Mouse (Mus musculus): Measurements from ENCODE around the gene Olfr70. TPM values are rescaled to one million over a fixed set of nuclear protein-coding genes. Genes with fewer than 3 reads are reported as not detected.
A peak's percentile ranks its signal among the peaks of the same experiment; 100 is the strongest.

Olfr70 gene
- polyA plus RNA-seq, 1 experiment from 2014 or later, result not detected

GRCm38 (mm10) chr4:43673703-43674102 lies 26.9 kb downstream of the Olfr70 start:
- H3K27ac ChIP-seq (replicated peaks), result no peak overlapping the region
- H3K9ac ChIP-seq, result no peak overlapping the region
- no peak overlapping the region for H3K4me2 ChIP-seq
- H3K4me3 ChIP-seq, result no peak overlapping the region
- H3K4me1 ChIP-seq (replicated peaks), result peaks cover 36% of the 10 kb centered on the region
- no peaks in the 10 kb centered on the region for H3K27me3 ChIP-seq
- no peak for ATAC-seq (ENCODE audit: low FRiP score, low read depth)
- peaks cover 46% of the 10 kb centered on the region for H3K36me3 ChIP-seq
- no peaks in the 10 kb centered on the region for H3K9me3 ChIP-seq
- WGBS, result 67% methylated on average over 8 of the region's 8 CpGs

GRCm38 (mm10) chr4:43672070-43672469 lies 28.5 kb downstream of the Olfr70 start:
- WGBS, result 0% methylated on average over 2 of the region's 2 CpGs
- Histone ChIP-seq H3K9ac (no peak overlapping the region), H3K27me3 (no peaks in the 10 kb centered on the region), H3K27ac (replicated peaks) (no peak overlapping the region), H3K36me3 (peaks cover 31% of the 10 kb centered on the region), H3K9me3 (no peaks in the 10 kb centered on the region), H3K4me3 (peak overlapping the region; percentile 93; the same call in 1 of the 2 replicates), H3K4me1 (replicated peaks) (peaks cover 41% of the 10 kb centered on the region), H3K4me2 (peak overlapping the region; percentile 91)
- peak; percentile 28; the same call in 1 of the 2 replicates for ATAC-seq (ENCODE audit: low FRiP score, low read depth)

- ATAC-seq (ENCODE audit: low FRiP score, low read depth), result peak; percentile 72
- under 1% methylated on average over 25 of the region's 25 CpGs for WGBS
- peaks cover 41% of the 10 kb centered on the region for H3K4me1 ChIP-seq (replicated peaks)
These were observed 31.2 kb downstream of the Olfr70 start for GRCm38 (mm10) chr4:43669428-43669794.

GRCm38 (mm10) chr4:43668782-43669427 lies 31.7 kb downstream of the Olfr70 start, which contains the start of the genes Tmem8b and Fam221b:
TSS of gene Tmem8b (plus strand) at chr4:43668971.
TSS of gene Fam221b (minus strand) at chr4:43669145.
- peaks cover under 1% of the 10 kb centered on the region; the same call in 1 of the 2 replicates for H3K36me3 ChIP-seq
- no peaks in the 10 kb centered on the region for H3K9me3 ChIP-seq
- H3K27me3 ChIP-seq, result peaks cover 5% of the 10 kb centered on the region
- H3K27ac ChIP-seq (replicated peaks), result peak within 1 kb of the TSS; percentile 75
- H3K4me1 ChIP-seq (replicated peaks), result peaks cover 41% of the 10 kb centered on the region
- peak within 1 kb of the TSS; percentile 97 for H3K9ac ChIP-seq
- peak within 1 kb of the TSS; percentile 91 for H3K4me2 ChIP-seq
- peak; percentile 96 for ATAC-seq (ENCODE audit: low FRiP score, low read depth)
- peak within 1 kb of the TSS; percentile 93 for H3K4me3 ChIP-seq
- under 1% methylated on average over 36 of the region's 41 CpGs for WGBS

More at GRCm38 (mm10) chr4:43669428-43669794, 31.2 kb downstream of the Olfr70 start:
- Histone ChIP-seq H3K9me3 (no peaks in the 10 kb centered on the region), H3K27ac (replicated peaks) (peak overlapping the region; percentile 75), H3K4me3 (peak overlapping the region; percentile 93), H3K36me3 (peaks cover 6% of the 10 kb centered on the region), H3K27me3 (peaks cover 4% of the 10 kb centered on the region), H3K4me2 (peak overlapping the region; percentile 91), H3K9ac (peak overlapping the region; percentile 97)

GRCm38 (mm10) chr4:43666412-43666811 lies 34.2 kb downstream of the Olfr70 start:
- no peaks in the 10 kb centered on the region for H3K9me3 ChIP-seq
- H3K4me3 ChIP-seq, result no peak overlapping the region
- peaks cover 24% of the 10 kb centered on the region for H3K4me1 ChIP-seq (replicated peaks)
- WGBS, result 22% methylated on average over 4 of the region's 4 CpGs
- H3K36me3 ChIP-seq, result no peaks in the 10 kb centered on the region
- ATAC-seq (ENCODE audit: low FRiP score, low read depth), result no peak
- H3K4me2 ChIP-seq, result no peak overlapping the region
- peaks cover 24% of the 10 kb centered on the region for H3K27me3 ChIP-seq
- H3K27ac ChIP-seq (replicated peaks), result no peak overlapping the region
- no peak overlapping the region for H3K9ac ChIP-seq

- H3K9me3 ChIP-seq, result no peaks in the 10 kb centered on the region
These were observed 43.5 kb downstream of the Olfr70 start for GRCm38 (mm10) chr4:43657146-43657545.

GRCm38 (mm10) chr4:43656339-43657109 lies 44.1 kb downstream of the Olfr70 start, which contains the start of gene Hint2:
TSS of gene Hint2 (minus strand) at chr4:43656466.
- H3K9ac ChIP-seq, result peak within 1 kb of the TSS; percentile 93
- H3K4me1 ChIP-seq (replicated peaks), result peaks cover 23% of the 10 kb centered on the region
- WGBS, result 1% methylated on average over 34 of the region's 34 CpGs
- H3K27ac ChIP-seq (replicated peaks), result peak within 1 kb of the TSS; percentile 95
- H3K9me3 ChIP-seq, result no peaks in the 10 kb centered on the region
- peaks cover 2% of the 10 kb centered on the region; the same call in 1 of the 2 replicates for H3K27me3 ChIP-seq
- peak within 1 kb of the TSS; percentile 81 for H3K4me2 ChIP-seq
- ATAC-seq (ENCODE audit: low FRiP score, low read depth), result peak; percentile 97
- no peaks in the 10 kb centered on the region for H3K36me3 ChIP-seq
- peak within 1 kb of the TSS; percentile 92 for H3K4me3 ChIP-seq

More at GRCm38 (mm10) chr4:43657146-43657545, 43.5 kb downstream of the Olfr70 start:
- Histone ChIP-seq H3K27ac (replicated peaks) (peak overlapping the region; percentile 95; the same call in 1 of the 2 replicates), H3K4me1 (replicated peaks) (peaks cover 23% of the 10 kb centered on the region), H3K9ac (0 out of 2 replicates have a peak overlapping the region, but pooled peaks have one; percentile 40), H3K27me3 (peaks cover 8% of the 10 kb centered on the region; the same call in 1 of the 2 replicates), H3K4me2 (peak overlapping the region; percentile 81), H3K36me3 (no peaks in the 10 kb centered on the region), H3K4me3 (peak overlapping the region; percentile 92)
- no peak for ATAC-seq (ENCODE audit: low FRiP score, low read depth)
- WGBS, result 60% methylated on average over 4 of the region's 4 CpGs

- Histone ChIP-seq H3K9me3 (no peaks in the 10 kb centered on the region), H3K4me3 (peak overlapping the region; percentile 92), H3K4me2 (peak overlapping the region; percentile 81), H3K4me1 (replicated peaks) (peaks cover 23% of the 10 kb centered on the region), H3K36me3 (0 out of 2 replicates have a peak, but pooled peaks cover under 1% of the 10 kb centered on the region), H3K27me3 (no peaks in the 10 kb centered on the region), H3K9ac (peak overlapping the region; percentile 93), H3K27ac (replicated peaks) (peak overlapping the region; percentile 95)
- ATAC-seq (ENCODE audit: low FRiP score, low read depth), result no peak
- 5% methylated on average over 34 of the region's 34 CpGs for WGBS
These were observed 44.8 kb downstream of the Olfr70 start for GRCm38 (mm10) chr4:43655656-43656338.

- Histone ChIP-seq H3K36me3 (peaks cover 11% of the 10 kb centered on the region; the same call in 1 of the 2 replicates), H3K9ac (0 out of 2 replicates have a peak within 1 kb of the TSS, but pooled peaks have one; percentile 20), H3K27me3 (no peaks in the 10 kb centered on the region), H3K9me3 (0 out of 2 replicates have a peak, but pooled peaks cover 3% of the 10 kb centered on the region), H3K27ac (replicated peaks) (no peak within 1 kb of the TSS), H3K4me1 (replicated peaks) (peaks cover 23% of the 10 kb centered on the region), H3K4me3 (peak within 1 kb of the TSS; percentile 32), H3K4me2 (peak within 1 kb of the TSS; percentile 47)
- ATAC-seq (ENCODE audit: low FRiP score, low read depth), result 0 out of 2 replicates have a peak, but pooled peaks have one; percentile 17
- WGBS, result 13% methylated on average over 24 of the region's 24 CpGs
These were observed 47.2 kb downstream of the Olfr70 start, which contains the start of gene Spag8 for GRCm38 (mm10) chr4:43653161-43654015. TSS of gene Spag8 (minus strand) at chr4:43653594.

GRCm38 (mm10) chr4:43652726-43653125 lies 47.9 kb downstream of the Olfr70 start:
- no peak overlapping the region for H3K27ac ChIP-seq (replicated peaks)
- peaks cover 23% of the 10 kb centered on the region for H3K4me1 ChIP-seq (replicated peaks)
- ATAC-seq (ENCODE audit: low FRiP score, low read depth), result no peak
- H3K36me3 ChIP-seq, result peaks cover 11% of the 10 kb centered on the region; the same call in 1 of the 2 replicates
- H3K4me3 ChIP-seq, result 0 out of 2 replicates have a peak overlapping the region, but pooled peaks have one; percentile 32
- 90% methylated on average over 4 of the region's 4 CpGs for WGBS
- H3K27me3 ChIP-seq, result no peaks in the 10 kb centered on the region
- H3K9me3 ChIP-seq, result 0 out of 2 replicates have a peak, but pooled peaks cover 3% of the 10 kb centered on the region
- H3K4me2 ChIP-seq, result peak overlapping the region; percentile 47
- H3K9ac ChIP-seq, result no peak overlapping the region

All from hindbrain, embryonic 15.5 days (tissue).